Mouse (Mus musculus) small intestine, adult 2 months (tissue): ENCODE data around the gene Sycp3.

Experiments
- CTCF ChIP-seq: fragments of 200-500 bp; IDR thresholded peaks from 2 replicates; pipeline ENCODE4 v1.5.1; 2012; ENCODE audit warnings: low read depth, mild to moderate bottlenecking, control low read depth, inconsistent platforms, low read length, moderate library complexity, mixed read lengths; ENCODE audit not compliant: insufficient replicate concordance, insufficient read length; ENCODE audit errors: extremely low read depth
- POLR2A ChIP-seq: fragments of 200-500 bp; IDR thresholded peaks from 2 replicates; pipeline ENCODE4 v1.6.1; 2012; ENCODE audit warnings: low read depth, mild to moderate bottlenecking, control low read depth, inconsistent platforms, low read length, moderate library complexity

DNA sequence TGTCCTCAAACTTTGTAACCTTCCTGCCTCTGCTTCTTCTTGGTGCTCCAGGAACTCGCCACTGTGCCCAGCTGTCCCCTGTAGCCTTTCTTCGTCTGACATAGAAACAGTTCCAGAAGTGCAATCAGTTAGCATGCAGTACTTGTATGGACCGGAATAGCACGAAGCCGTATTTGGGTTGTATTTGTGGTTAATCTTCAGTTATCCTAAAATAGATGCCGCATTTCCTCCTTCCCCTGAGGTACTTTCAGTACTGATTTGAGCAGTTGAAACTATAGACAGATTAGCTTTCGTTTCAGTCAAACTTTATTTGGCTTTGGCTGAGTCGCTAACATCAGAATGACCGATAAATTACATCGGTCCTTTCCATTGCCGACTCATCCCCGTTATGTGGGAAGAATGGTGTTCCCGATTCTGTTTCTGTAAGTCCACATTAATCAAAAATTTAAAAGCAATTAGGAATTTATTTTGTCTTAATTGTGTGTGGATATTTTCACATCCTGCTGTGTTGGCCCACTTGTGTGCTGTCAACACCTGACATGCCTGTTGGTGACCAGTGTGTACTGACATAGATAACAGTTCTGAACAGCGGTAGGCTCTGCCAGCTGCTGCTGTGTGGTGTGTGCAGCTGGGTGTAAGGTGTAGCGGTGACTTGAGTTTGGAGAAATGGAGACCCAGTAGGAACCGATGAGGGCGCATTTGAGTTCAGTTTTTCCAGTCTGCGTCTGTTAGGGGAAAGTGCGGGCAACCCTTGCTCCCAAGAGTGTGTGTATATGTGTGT is 38.5 kb upstream of the Sycp3 start:
- TF ChIP-seq POLR2A: no peak
- TF ChIP-seq CTCF: no peak
